Mouse (Mus musculus) right cerebral cortex, adult 2 months (tissue): ENCODE measurements at regions not wholly inside any gene's neighbourhood (a gene's known extent, or its start where the extent isn't known, plus 50 kb on each side); places are given as distances from the start of the nearest gene placed in this dataset.

Experiments
- DNase-seq, 2 experiments: peaks; one replicate each; pipeline ENCODE4 v3.0.0; 2021 to 2022; ENCODE audit warnings: low spot score in 2 of 2

GRCm38 (mm10) chr3:139887265-139887664, 681.8 kb downstream of the Stpg2 start:
- no peak for DNase-seq

- no peak for DNase-seq
These were observed 683.0 kb downstream of the Stpg2 start for GRCm38 (mm10) chr3:139888537-139888936.

- DNase-seq: no peak
These were observed 684.7 kb downstream of the Stpg2 start for GRCm38 (mm10) chr3:139890186-139890585.

- no peak for DNase-seq
These were observed 692.4 kb downstream of the Stpg2 start for GRCm38 (mm10) chr3:139897894-139898293.

GRCm38 (mm10) chr3:139899213-139899612, 693.7 kb downstream of the Stpg2 start:
- no peak for DNase-seq

GRCm38 (mm10) chr3:139913639-139914330, 708.3 kb downstream of the Stpg2 start:
- DNase-seq: no peak

GRCm38 (mm10) chr3:139922267-139922666, 716.8 kb downstream of the Stpg2 start:
- no peak for DNase-seq

- DNase-seq: no peak
These were observed 727.5 kb downstream of the Stpg2 start for GRCm38 (mm10) chr3:139933039-139933438.

- no peak for DNase-seq
These were observed 740.7 kb downstream of the Stpg2 start for GRCm38 (mm10) chr3:139946209-139946608.

- no peak for DNase-seq
These were observed 741.8 kb downstream of the Stpg2 start for GRCm38 (mm10) chr3:139947247-139947646.

GRCm38 (mm10) chr3:139949096-139949495, 743.6 kb downstream of the Stpg2 start:
- DNase-seq: no peak

GRCm38 (mm10) chr3:139950016-139950705, 744.7 kb downstream of the Stpg2 start:
- DNase-seq: no peak

- DNase-seq: no peak
These were observed 746.0 kb downstream of the Stpg2 start for GRCm38 (mm10) chr3:139951516-139951915.

GRCm38 (mm10) chr3:139978172-139978571, 772.7 kb downstream of the Stpg2 start:
- no peak for DNase-seq

GRCm38 (mm10) chr3:139985830-139986481, 780.5 kb downstream of the Stpg2 start:
- DNase-seq: no peak

- no peak for DNase-seq
These were observed 783.4 kb downstream of the Stpg2 start for GRCm38 (mm10) chr3:139988938-139989337.

GRCm38 (mm10) chr3:139989380-139989779, 783.9 kb downstream of the Stpg2 start:
- DNase-seq: no peak

GRCm38 (mm10) chr3:140012522-140012921, 807.0 kb downstream of the Stpg2 start:
- no peak for DNase-seq

- DNase-seq: no peak
These were observed 828.6 kb downstream of the Stpg2 start for GRCm38 (mm10) chr3:140034101-140034500.

- no peak for DNase-seq
These were observed 829.6 kb downstream of the Stpg2 start for GRCm38 (mm10) chr3:140035142-140035541.

GRCm38 (mm10) chr3:140044898-140045297, 839.4 kb downstream of the Stpg2 start:
- no peak for DNase-seq

GRCm38 (mm10) chr3:140054634-140055033, 849.1 kb downstream of the Stpg2 start:
- DNase-seq: no peak
